Comparison of ENCODE assay signal across 19 mouse cellular contexts in genomic region chr3:105643566-105643965, GRCm38 (mm10). TPM values are rescaled to one million over a fixed set of nuclear protein-coding genes. Genes with fewer than 3 reads are reported as not detected.
DNase-seq lines count a peak whose midpoint lies in the region; ATAC-seq lines count a peak whose summit lies in the region.
"Had no signal": no experiment of that assay in that cellular context is flagged by ENCODE, and none has a peak within 500 bp of the region (broad histone marks: within the 10 kb centered on the region; RNA-seq: fewer than 3 reads in every experiment).

No protein-coding gene starts in this region.

- DNase-seq in brain, adult 2 months (ENCODE audit: low read depth, low spot score), result peak; percentile 95
- peak; percentile 95 for DNase-seq in cerebellum, adult 11-12 months
- peak; percentile 95 for DNase-seq in cerebellum, adult 9-10 months
- DNase-seq in cerebellum, postnatal 25 days, result peak; percentile 90 to 91
- no peak for DNase-seq in heart, embryonic 10.5 days (ENCODE audit: low spot score)
- DNase-seq in kidney, adult 9 months, result no peak
- DNase-seq: adrenal gland, adult 8-10 months; adrenal gland, postnatal 36 days; gastrocnemius, postnatal 36 days; heart, adult 11 months; heart, postnatal 14 days; kidney, adult 11 months had no signal

- no peaks in the 10 kb centered on the region for H3K4me1 ChIP-seq in heart, embryonic 10.5 days
- H3K4me1 ChIP-seq: forebrain, embryonic 13.5 days; heart, embryonic 15.5 days; kidney, embryonic 15.5 days had no signal

- H3K9me3 ChIP-seq in heart, embryonic 10.5 days, result no peaks in the 10 kb centered on the region
- H3K9me3 ChIP-seq: forebrain, embryonic 13.5 days; heart, embryonic 15.5 days; hindbrain, embryonic 13.5 days; kidney, embryonic 15.5 days had no signal

- WGBS in heart, embryonic 10.5 days, result 75% methylated on average over 5 of the region's 5 CpGs

- H3K27me3 ChIP-seq in heart, embryonic 10.5 days (ENCODE audit: insufficient read depth, poor library complexity, severe bottlenecking), result peaks cover 10% of the 10 kb centered on the region; the same call in 1 of the 2 replicates
- H3K27me3 ChIP-seq: forebrain, embryonic 13.5 days; heart, embryonic 15.5 days; hindbrain, embryonic 13.5 days had no signal

- no peak overlapping the region for H3K4me3 ChIP-seq in heart, embryonic 10.5 days
- H3K4me3 ChIP-seq: forebrain, embryonic 13.5 days; heart, embryonic 15.5 days; hindbrain, embryonic 13.5 days; kidney, embryonic 15.5 days had no signal

- no peak overlapping the region for H3K27ac ChIP-seq in heart, embryonic 10.5 days
- H3K27ac ChIP-seq: forebrain, embryonic 13.5 days; heart, embryonic 15.5 days; hindbrain, embryonic 13.5 days; hindbrain, postnatal 0 days; kidney, embryonic 15.5 days had no signal

- no peak for ATAC-seq in frontal cortex, adult (ENCODE audit: low TSS enrichment)
- ATAC-seq: forebrain, embryonic 13.5 days; hindbrain, postnatal 0 days; Patski had no signal

- H3K36me3 ChIP-seq in heart, embryonic 10.5 days, result no peaks in the 10 kb centered on the region
- H3K36me3 ChIP-seq: heart, embryonic 15.5 days; hindbrain, embryonic 13.5 days; kidney, embryonic 15.5 days had no signal

RNA-seq across cellular contexts. Expression of gene Ddx20, which starts 43.8 kb away (rescaled TPM):
- 30.5 and 37.2 TPM in 2 replicates for polyA plus RNA-seq in heart, embryonic 10.5 days (2016; fragmentation: Nextera tagmentation; extraction: Ambion mirVana)

Comparison
In these comparisons a context has a peak if more than half of its experiments do, and no peak if none do; other contexts are left out.
1. DNase-seq: peak in brain, adult 2 months (single experiment), cerebellum, adult 11-12 months (single experiment), cerebellum, adult 9-10 months (single experiment) and cerebellum, postnatal 25 days (2 of 2); none in heart, embryonic 10.5 days (single experiment) and kidney, adult 9 months (single experiment).